Mouse (Mus musculus) hindbrain, embryonic 15.5 days (tissue): ENCODE results near the gene Ppm1l. TPM values are rescaled to one million over a fixed set of nuclear protein-coding genes. Genes with fewer than 3 reads are reported as not detected.

ENCODE experiments used
- ATAC-seq: fragments of 200-750 bp; cut with Nextera tagmentation; 2 replicates; pipeline ENCODE4 v1.8.0; 2017; ENCODE audit warnings: low read depth, moderate number of reproducible peaks, moderate TSS enrichment; ENCODE audit not compliant: low FRiP score
- H3K27ac ChIP-seq: fragments of 300-500 bp; sonication (generic); replicated peaks from 2 replicates; pipeline ENCODE4 v1.5.1; 2015; ENCODE audit warnings: mild to moderate bottlenecking, inconsistent platforms
- H3K27me3 ChIP-seq: fragments of 300-500 bp; sonication (generic); 2 replicates; pipeline ENCODE4 v1.6.1; 2015; ENCODE audit warnings: control low read depth, inconsistent platforms
- H3K36me3 ChIP-seq: fragments of 300-500 bp; sonication (generic); 2 replicates; pipeline ENCODE4 v1.6.1; 2015; ENCODE audit warnings: control low read depth, inconsistent platforms
- H3K4me1 ChIP-seq: fragments of 300-500 bp; sonication (generic); replicated peaks from 2 replicates; pipeline ENCODE4 v1.6.1; 2015; ENCODE audit warnings: control low read depth, inconsistent platforms
- H3K4me2 ChIP-seq: fragments of 300-500 bp; sonication (generic); 2 replicates; pipeline ENCODE4 v1.6.1; 2015; ENCODE audit warnings: moderate library complexity, mild to moderate bottlenecking, inconsistent platforms
- H3K4me3 ChIP-seq: fragments of 300-500 bp; sonication (generic); 2 replicates; pipeline ENCODE4 v1.5.1; 2015; ENCODE audit warnings: mild to moderate bottlenecking, inconsistent platforms
- H3K9ac ChIP-seq: fragments of 300-500 bp; sonication (generic); 2 replicates; pipeline ENCODE4 v1.6.1; 2015; ENCODE audit warnings: inconsistent platforms
- H3K9me3 ChIP-seq: fragments of 300-500 bp; sonication (generic); 2 replicates; pipeline ENCODE4 v1.6.1; 2016; ENCODE audit warnings: control low read depth, inconsistent platforms
- WGBS: fragments of 180-500 bp; shearing (Covaris S2); methylation state at CpG from one replicate; pipeline ENCODE4 v1.1.7; 2015; 5-methylcytosine and 5-hydroxymethylcytosine counted together
- polyA plus RNA-seq: library from polyadenylated mRNA; unstranded; fragments of >200 nt; fragmentation: Nextera tagmentation; extraction: Ambion mirVana; gene quantifications from 2 replicates; pipeline ENCODE4 v1.2.1, GENCODE M21; 2015

Gene Ppm1l
- polyA plus RNA-seq, 1 experiment from 2014 or later, result 22.5 TPM

DNA sequence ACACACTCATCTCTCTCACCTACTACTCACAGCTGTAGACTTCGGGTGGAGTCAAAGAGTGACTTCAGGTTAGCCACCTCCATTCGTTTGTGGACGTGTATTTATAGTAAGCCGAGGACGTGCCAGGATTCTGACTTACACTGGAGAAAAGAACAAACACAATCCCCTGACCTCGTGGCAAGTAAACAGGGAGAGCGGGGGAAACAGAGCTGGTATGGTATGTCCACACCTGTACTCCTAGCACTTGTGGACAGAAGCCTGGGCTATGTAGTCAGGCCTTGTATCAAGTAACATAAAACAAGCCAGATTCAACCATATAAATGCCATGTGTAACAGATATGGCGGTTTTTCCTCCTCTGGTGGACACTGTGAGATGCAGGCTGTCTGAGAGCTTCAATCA, 20.4 kb upstream of the Ppm1l start:
- ATAC-seq, result no peak
- Histone ChIP-seq H3K9me3 (no peaks in the 10 kb centered on the region), H3K27ac (no peak overlapping the region), H3K4me3 (no peak overlapping the region), H3K36me3 (no peaks in the 10 kb centered on the region), H3K27me3 (no peaks in the 10 kb centered on the region), H3K4me1 (no peaks in the 10 kb centered on the region), H3K4me2 (no peak overlapping the region), H3K9ac (no peak overlapping the region)
- 88% methylated on average over 8 of the region's 8 CpGs for WGBS

DNA sequence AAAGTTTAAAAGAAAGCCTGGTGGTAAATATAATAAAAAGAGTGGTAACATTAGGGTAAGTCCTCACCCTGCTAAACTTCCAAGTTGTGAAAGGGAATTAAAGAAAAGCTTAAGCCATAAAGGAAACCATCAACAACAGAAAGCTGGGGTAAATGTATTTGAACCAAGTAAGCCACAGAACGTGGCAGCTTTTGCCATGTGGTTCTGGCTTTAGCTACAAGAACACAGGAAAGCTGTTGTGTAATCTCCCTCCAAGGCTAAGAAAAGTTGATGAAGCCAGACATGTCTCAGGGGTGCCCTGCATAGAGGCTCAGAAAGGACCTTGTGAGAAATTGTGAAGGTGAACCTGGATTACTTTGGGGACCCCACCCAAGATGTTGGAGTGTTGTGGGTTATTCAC, 16.5 kb upstream of the Ppm1l start:
- H3K4me2 ChIP-seq, result no peak overlapping the region
- H3K9me3 ChIP-seq, result no peaks in the 10 kb centered on the region
- WGBS, result 86% methylated on average over 1 of the region's 1 CpGs
- H3K27me3 ChIP-seq, result no peaks in the 10 kb centered on the region
- no peaks in the 10 kb centered on the region for H3K36me3 ChIP-seq
- no peak overlapping the region for H3K27ac ChIP-seq
- no peak overlapping the region for H3K4me3 ChIP-seq
- H3K4me1 ChIP-seq, result no peaks in the 10 kb centered on the region
- no peak for ATAC-seq
- H3K9ac ChIP-seq, result no peak overlapping the region

GRCm38 (mm10) chr3:69315810-69316390, 761 bp upstream of the Ppm1l start:
- 3% methylated on average over 18 of the region's 18 CpGs for WGBS
- peak overlapping the region; percentile 84 for H3K4me3 ChIP-seq
- ATAC-seq, result peak; percentile 40
- H3K27ac ChIP-seq, result peak overlapping the region; percentile 96
- no peaks in the 10 kb centered on the region for H3K36me3 ChIP-seq
- no peaks in the 10 kb centered on the region for H3K27me3 ChIP-seq
- peak overlapping the region; percentile 91 for H3K4me2 ChIP-seq
- peaks cover 32% of the 10 kb centered on the region for H3K4me1 ChIP-seq
- H3K9me3 ChIP-seq, result no peaks in the 10 kb centered on the region
- peak overlapping the region; percentile 69 for H3K9ac ChIP-seq

DNA sequence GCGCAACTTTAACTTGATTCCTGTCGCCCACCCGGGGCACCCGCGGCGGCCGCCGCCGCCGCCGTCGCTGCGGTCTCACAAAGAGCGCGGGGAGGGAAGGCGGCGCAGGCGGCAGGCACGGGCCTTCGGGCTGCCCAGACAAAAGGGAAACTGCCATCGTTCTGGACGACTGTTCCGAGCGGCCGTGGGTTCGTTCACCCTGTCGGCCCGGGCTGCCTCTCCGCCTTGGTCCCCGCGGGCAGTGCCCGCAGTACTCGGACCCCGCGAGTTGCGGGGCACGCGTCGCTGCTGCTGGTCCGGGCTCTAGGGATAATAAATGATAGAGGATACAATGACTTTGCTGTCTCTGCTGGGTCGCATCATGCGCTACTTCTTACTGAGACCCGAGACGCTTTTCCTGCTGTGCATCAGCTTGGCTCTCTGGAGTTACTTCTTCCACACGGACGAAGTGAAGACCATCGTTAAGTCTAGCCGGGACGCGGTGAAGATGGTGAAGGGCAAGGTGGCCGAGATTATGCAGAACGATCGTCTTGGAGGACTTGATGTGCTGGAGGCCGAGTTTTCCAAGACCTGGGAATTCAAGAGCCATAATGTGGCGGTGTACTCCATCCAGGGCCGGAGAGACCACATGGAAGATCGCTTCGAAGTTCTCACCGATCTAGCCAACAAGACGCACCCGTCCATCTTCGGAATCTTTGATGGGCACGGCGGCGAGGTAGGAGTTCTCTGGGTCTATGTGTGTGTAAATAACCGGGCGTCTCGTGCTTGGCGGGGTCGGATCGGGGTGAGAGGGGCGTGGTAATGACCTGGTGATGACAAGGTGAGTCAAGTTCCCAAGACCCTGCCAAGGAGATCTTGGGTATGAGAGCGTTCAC, 827 bp downstream of the Ppm1l start:
- Histone ChIP-seq H3K4me1 (peaks cover 35% of the 10 kb centered on the region), H3K9ac (peak overlapping the region; percentile 69), H3K36me3 (no peaks in the 10 kb centered on the region), H3K27ac (peak overlapping the region; percentile 96), H3K9me3 (no peaks in the 10 kb centered on the region), H3K27me3 (no peaks in the 10 kb centered on the region), H3K4me2 (peak overlapping the region; percentile 91), H3K4me3 (peak overlapping the region; percentile 84)
- ATAC-seq, result no peak
- WGBS, result under 1% methylated on average over 73 of the region's 73 CpGs

DNA sequence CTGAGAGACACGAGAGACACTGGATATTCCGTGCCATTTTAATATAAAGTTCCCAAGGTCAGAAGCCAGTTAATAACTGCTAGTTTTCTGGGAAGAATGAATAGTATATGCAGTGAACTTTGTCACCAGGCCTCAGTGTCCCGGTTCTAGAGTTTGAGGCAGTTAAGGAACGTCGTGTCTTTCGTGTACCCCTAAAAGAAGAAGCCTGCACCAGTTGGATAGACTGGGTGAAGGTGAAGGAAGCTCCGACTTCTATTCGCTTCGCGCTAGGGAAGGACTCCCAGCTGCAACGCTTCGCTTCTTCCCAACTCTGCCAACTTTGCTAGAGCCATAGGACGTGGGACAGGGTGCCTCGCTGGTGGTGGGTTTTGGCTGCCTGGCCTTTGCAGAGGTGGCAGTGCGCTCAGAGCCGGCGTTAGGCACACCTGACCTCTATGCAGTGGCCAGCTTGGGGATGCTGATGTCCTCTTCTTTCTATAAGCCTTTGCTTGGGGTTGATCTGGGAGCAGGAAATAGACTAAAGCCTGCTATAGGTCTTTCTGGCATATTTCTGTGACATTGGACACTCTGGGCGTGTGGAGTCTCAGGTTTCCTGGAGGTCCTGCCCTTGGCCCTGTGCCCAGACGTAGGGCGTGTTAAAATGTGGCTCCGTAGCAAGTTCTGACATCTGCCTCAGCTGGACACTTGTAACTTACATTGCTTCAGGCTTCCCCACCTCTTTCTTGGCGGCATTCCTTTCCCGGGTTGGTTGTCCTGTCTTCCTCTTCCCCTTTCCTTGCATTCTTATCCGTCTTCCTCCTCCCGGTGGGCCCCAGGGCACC, 1.7 kb downstream of the Ppm1l start:
- Histone ChIP-seq H3K27me3 (no peaks in the 10 kb centered on the region), H3K9ac (peak overlapping the region; percentile 69), H3K36me3 (no peaks in the 10 kb centered on the region), H3K4me2 (peak overlapping the region; percentile 91), H3K27ac (no peak overlapping the region), H3K4me1 (peaks cover 35% of the 10 kb centered on the region), H3K4me3 (peak overlapping the region; percentile 84), H3K9me3 (no peaks in the 10 kb centered on the region)
- WGBS, result 6% methylated on average over 25 of the region's 25 CpGs
- no peak for ATAC-seq

- no peaks in the 10 kb centered on the region for H3K36me3 ChIP-seq
- H3K9me3 ChIP-seq, result no peaks in the 10 kb centered on the region
- no peaks in the 10 kb centered on the region for H3K27me3 ChIP-seq
- peak overlapping the region; percentile 84 for H3K4me3 ChIP-seq
- H3K4me2 ChIP-seq, result peak overlapping the region; percentile 91
- 76% methylated on average over 6 of the region's 6 CpGs for WGBS
- ATAC-seq, result no peak
- H3K4me1 ChIP-seq, result peaks cover 35% of the 10 kb centered on the region
- H3K27ac ChIP-seq, result no peak overlapping the region
- peak overlapping the region; percentile 69; the same call in 1 of the 2 replicates for H3K9ac ChIP-seq
Observed at GRCm38 (mm10) chr3:69319061-69319720, 2.5 kb downstream of the Ppm1l start.

DNA sequence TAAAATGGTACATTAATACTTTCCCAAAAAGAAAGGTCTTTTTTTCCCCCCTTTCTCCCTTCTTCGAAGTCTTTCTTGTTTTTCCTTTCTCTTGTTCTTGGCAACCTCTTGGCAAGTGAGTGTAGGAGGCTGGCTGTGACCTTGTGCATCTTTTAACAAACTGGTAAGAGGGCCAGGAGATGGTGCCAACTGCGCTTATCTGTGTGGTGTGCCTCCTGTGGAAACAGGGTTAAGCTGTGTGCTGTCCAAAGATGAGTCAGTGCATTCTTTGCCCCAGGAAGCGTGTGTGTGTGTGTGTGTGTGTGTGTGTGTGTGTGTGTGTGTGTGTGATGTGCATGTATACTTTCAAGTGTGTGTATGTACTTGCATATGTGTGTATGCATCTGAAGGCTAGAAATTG, 7.3 kb downstream of the Ppm1l start:
- Histone ChIP-seq H3K27me3 (no peaks in the 10 kb centered on the region), H3K9me3 (no peaks in the 10 kb centered on the region), H3K9ac (no peak overlapping the region), H3K4me1 (peaks cover 22% of the 10 kb centered on the region), H3K4me2 (no peak overlapping the region), H3K36me3 (no peaks in the 10 kb centered on the region), H3K27ac (no peak overlapping the region), H3K4me3 (no peak overlapping the region)
- ATAC-seq, result no peak
- WGBS, result 82% methylated on average over 3 of the region's 3 CpGs

GRCm38 (mm10) chr3:69329910-69330309, 13.2 kb downstream of the Ppm1l start:
- peaks cover 7% of the 10 kb centered on the region; the same call in 1 of the 2 replicates for H3K4me1 ChIP-seq
- H3K9ac ChIP-seq, result no peak overlapping the region
- H3K4me3 ChIP-seq, result no peak overlapping the region
- 74% methylated on average over 5 of the region's 5 CpGs for WGBS
- no peak overlapping the region for H3K27ac ChIP-seq
- H3K4me2 ChIP-seq, result no peak overlapping the region
- H3K36me3 ChIP-seq, result no peaks in the 10 kb centered on the region
- H3K9me3 ChIP-seq, result no peaks in the 10 kb centered on the region
- no peak for ATAC-seq
- no peaks in the 10 kb centered on the region for H3K27me3 ChIP-seq

DNA sequence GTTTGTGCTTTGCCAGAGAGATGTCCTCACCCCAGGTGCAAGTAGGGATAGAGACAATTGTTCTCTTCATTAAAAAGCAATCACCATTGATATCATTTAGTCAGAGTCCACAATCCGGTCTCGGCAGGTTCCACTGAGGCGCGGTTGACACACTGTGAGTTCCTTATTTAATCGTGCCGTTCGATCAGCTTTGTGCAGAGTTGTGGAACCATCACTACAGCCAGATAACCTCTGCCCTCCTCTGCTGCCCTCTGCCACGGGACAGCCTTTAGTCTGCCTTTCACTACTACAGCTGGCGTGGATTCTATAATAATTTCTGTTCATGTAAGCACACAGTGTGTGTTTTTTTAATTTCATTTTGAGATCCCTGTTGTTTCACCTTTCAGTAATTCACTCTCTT, 17.2 kb downstream of the Ppm1l start:
- Histone ChIP-seq H3K4me3 (no peak overlapping the region), H3K4me1 (peaks cover 7% of the 10 kb centered on the region; the same call in 1 of the 2 replicates), H3K4me2 (no peak overlapping the region), H3K9me3 (no peaks in the 10 kb centered on the region), H3K36me3 (no peaks in the 10 kb centered on the region), H3K27me3 (no peaks in the 10 kb centered on the region), H3K27ac (no peak overlapping the region), H3K9ac (no peak overlapping the region)
- 45% methylated on average over 9 of the region's 9 CpGs for WGBS
- ATAC-seq, result no peak

DNA sequence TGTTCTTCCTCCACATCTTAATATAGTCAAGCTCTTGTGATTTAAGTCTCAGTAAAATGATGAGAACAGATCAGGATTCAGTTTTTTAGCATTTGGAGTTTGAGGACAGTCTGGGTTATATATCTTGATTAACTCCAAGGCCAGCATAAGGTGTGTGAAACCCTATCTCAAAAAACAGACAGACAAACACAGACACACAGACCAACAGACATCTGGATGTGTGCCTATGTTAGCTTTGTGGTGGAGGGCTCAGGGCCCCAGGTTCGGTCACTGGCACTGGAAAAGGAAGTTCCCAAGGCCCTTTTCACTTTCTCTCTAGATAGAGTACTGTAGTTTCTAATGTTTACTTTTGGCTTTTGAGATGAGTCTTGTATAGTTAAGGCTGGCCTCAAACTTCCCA, 23.8 kb downstream of the Ppm1l start:
- WGBS, result 80% methylated on average over 1 of the region's 1 CpGs
- no peaks in the 10 kb centered on the region for H3K36me3 ChIP-seq

DNA sequence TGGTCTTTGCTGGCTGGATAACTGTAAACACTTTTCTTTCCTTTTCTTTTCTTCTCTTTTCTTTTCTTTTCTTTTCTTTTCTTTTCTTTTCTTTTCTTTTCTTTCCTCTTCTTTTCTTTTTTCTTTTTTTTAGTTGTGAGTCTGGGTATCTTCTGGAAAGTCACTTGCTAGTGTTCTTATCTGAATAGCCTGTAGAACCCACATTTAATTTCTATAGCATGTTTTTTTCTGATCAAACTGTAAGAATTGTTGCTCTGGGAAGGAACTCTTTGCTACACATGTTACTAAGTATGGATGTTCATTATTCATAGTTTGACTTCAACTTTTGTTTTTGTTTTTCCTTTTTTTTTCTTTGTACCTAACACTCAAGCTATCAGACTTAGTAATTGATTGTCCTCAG, 24.3 kb downstream of the Ppm1l start:
- 0 out of 2 replicates have a peak, but pooled peaks cover 6% of the 10 kb centered on the region for H3K4me1 ChIP-seq
- ATAC-seq, result no peak

More for the DNA sequence above, 23.8 kb downstream of the Ppm1l start:
- Histone ChIP-seq H3K27ac (no peak overlapping the region), H3K9ac (no peak overlapping the region), H3K4me1 (0 out of 2 replicates have a peak, but pooled peaks cover 6% of the 10 kb centered on the region), H3K27me3 (no peaks in the 10 kb centered on the region), H3K4me2 (no peak overlapping the region), H3K4me3 (no peak overlapping the region), H3K9me3 (no peaks in the 10 kb centered on the region)
- ATAC-seq, result no peak

More for the DNA sequence above, 24.3 kb downstream of the Ppm1l start:
- Histone ChIP-seq H3K9ac (no peak overlapping the region), H3K4me3 (no peak overlapping the region), H3K27ac (no peak overlapping the region), H3K27me3 (no peaks in the 10 kb centered on the region), H3K4me2 (no peak overlapping the region), H3K9me3 (no peaks in the 10 kb centered on the region), H3K36me3 (no peaks in the 10 kb centered on the region)
